Mouse (Mus musculus) frontal cortex, postnatal 36 days (tissue): ENCODE measurements around the gene Gdap1l1.
"Not testable (repeated sequence)": the region's sequence is repeated elsewhere in the genome, so short reads cannot be mapped to it uniquely, and the experiment has no call there.

Experiments
- DNase-seq, 2 experiments: peaks; one replicate each; pipeline ENCODE4 v3.0.0; 2022; ENCODE audit warnings: low spot score in 2 of 2

Gene Gdap1l1

DNA sequence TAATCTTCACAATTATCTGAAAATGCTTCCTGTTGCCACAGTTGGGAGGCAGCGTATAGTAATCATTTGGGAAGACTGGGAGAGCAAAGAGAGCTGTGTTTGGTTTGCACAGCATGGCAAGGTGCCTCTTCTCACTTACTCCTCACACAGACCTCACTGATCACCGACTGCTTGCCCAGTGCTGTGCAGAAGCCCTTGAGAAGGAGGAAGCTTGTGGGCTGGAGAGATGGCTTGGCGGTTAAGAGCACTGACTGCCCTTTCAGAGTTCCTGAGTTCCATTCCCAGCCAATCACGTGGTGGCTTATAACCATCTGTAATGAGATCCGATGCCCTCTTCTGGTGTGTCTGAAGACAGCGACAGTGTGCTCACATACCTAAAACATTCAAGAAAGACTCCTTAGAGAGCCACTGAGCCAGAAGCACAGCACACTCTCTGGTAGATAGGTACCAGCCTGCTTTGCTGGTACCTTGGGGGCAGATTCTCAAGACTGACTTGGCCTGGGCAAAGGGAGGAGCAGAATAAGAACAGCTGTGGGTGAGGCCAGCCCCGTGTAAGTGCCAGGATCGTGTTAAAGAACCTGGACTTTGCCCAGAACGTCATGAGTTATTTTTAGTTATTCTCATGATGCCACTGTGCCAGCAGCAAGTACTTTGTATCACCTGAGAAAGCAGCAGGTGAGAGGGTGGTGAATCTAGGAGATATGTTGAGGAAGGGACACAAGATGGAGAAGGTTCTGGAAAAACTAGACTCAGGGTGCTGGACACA is 15.2 kb upstream of the Gdap1l1 start:
- no peak for DNase-seq

DNA sequence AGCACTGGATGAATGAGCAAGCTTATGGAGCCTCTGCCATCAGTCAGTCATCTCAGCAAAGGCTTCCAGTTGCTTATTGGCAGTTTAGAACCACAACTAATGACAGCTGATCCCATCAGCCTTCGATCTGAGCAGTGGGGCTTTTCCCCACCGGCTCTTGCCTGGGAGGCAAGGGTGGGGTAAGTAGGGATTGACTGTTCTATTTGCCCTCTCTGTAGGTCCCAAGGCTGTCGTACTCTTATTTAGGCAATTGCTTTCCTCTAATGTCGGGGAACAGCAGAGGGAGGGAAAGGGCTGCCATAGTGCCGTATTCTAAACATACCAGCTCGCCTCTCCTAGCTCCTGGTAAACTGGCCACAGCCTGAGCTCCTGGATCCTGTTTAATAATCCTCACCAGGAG is 13.7 kb upstream of the Gdap1l1 start, which contains the start of gene Oser1:
Gene Oser1, minus strand, starts transcription at position 101 of the 400 bp plus-strand sequence.
- no peak for DNase-seq

DNA sequence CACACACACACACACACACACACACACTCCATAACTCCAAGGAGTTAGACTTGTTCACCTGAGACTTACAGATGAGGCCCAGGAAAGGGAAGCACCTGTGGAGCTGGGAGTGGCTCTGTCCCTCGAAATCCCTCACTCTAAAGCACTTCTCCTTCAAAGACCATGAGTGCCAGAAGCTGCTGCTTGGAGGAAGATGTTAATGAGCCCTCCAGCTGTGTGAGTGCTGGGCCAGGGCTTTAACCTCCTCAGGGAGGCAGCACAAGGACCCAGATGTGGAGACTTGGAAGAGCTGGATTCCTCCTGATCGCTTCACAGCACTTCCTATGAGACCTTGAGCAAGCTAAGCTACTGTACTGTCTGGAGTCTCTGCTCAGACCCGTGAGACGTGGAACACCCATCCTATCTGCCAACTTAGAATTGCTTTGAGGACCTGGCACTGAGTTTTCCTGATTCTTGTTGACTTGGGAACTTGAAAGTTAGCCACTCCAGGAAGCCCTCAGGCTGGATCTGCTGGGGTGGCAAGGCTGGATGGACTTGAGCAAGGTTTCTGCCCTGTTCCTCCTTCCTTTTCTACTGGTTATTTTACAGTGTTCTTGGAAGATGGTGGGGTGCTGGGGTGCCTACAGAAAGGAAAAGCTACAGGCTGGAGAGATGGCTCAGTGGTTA is 9.8 kb upstream of the Gdap1l1 start:
- DNase-seq: no peak

DNA sequence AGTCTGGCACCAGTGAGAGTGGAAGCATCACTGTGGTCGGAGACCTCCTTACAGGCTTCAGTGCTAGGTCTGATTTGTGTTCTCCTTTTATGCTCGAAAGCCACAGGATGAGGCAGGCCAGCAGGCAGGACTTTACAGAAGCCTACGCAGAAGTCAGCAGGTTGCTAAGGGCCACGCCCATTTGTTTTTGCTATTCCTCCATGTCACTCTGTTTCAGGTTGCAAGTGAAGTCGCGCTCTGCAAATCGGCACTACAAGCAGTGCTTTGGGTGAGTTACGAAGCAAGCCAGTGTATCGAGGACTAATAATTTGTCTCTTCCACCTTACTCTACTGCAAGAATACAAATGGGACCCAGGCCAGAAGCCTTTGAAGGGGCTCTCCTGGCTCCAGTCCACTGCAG is 7.0 kb upstream of the Gdap1l1 start:
- no peak for DNase-seq

DNA sequence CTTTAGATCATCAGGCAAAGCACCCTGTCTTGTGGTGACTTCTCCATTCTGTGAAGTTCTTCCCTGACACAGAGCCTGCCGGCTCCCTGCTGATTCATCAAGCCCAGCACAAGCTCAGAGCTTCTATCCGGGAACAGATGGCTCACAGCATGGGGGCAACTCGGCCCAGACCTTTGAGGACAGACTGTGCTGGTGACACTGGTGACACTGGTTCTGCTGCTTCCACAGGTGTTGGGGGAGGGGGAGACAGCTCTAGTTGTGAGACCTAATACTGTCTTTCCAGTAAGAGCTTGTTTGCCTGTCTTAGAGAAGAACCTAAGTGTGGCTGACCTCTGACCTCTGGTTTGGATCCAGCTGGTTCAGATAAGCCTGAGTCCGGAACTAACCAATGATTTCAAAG is 4.3 kb upstream of the Gdap1l1 start:
- no peak for DNase-seq

DNA sequence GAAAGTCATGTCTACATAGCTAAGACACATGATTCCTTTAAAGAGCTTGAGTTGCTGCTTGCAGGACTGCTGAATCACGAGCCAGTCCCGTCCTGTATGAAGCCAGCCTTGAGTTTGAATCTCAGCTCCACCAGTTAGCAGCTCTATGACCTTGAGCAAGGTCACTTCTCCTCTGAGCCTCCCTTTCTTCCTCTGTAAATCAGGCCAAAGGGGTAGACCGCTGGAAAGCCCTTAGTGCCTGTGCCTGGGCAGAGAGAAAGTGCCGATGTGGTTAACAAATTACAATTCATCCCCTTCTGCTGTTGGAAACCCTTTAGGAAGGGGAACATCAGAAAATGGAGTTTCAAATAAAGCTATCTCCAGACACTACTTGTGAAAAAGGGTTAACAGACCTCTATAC is 476 bp upstream of the Gdap1l1 start:
- DNase-seq: no peak

DNA sequence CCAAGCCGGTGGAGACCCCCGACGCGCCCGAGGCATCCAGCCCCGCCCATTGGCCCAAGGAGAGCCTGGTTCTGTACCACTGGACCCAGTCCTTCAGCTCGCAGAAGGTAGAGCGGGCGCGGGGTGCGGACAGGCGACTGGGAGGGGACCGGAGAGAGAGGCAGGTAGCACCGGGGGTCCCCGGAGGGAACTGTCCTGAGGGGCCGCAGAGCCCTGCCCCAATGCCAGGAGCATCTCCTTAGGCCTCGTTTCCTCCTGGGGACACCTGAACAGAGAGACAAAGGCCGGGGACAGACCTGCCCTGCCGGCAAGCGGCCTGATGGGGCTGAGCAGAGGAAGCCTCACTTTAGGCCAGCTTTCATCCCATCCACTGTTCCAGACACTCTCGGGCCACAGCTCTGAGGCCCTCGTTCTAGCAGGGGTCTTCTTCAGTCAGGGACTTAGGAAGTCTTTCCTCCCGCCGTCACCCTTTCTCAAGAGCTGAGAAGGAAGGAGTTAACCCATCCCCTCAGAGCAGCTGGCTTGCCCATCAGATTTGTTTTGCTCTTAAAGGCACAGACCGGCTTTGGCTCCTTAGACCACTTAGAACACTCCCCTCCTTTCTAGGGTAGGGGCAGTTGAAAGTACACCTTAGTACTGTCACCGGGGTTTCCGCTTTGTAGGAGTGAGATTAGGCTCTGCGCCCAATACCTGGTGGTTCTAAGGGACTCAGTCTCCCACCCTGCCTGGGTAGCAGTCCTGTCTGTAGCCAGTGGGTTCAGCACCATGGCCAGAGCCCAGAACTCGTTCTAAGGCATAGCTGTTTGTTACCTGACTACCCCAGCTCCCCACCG is 559 bp downstream of the Gdap1l1 start:
- no peak for DNase-seq

DNA sequence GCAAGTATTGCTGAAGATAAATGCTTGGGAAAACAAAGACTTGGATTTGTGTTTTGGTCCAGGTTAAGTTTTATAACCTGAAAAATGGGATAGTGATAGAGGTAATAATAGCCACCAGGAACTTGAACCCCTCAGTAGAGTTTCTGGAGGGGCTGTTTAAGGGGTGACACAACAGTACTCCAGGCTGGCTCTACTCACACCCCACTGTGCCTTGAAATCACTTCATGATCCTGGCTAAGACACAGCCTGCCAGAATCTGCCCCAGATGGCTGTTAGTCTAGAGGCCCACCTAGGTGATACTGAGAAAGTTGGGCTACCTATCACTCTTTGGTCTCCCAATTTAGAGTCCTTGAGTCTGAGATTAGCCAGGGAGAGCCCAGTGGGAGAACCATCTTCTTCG is 1.2 kb downstream of the Gdap1l1 start:
- DNase-seq: no peak

DNA sequence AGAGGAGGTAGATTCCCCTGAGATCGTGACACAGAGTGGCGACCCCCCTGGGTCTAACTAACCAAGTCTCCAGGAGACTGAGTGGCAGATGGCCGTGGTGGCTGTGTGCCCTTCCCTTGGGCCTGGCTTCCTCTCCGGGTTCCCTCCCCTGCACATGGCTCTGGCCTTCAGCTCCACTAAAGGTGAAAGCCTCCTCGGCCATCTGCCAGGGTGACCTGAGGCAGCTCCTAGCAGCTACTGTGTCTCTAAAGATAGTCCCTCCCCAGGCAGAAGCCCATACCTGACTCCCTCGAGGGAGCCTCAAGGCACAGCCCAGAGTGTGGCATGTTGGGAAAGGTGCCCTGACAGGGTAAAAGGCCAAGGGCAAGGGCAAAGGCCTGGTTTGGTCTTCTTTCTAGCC is 5.3 kb downstream of the Gdap1l1 start:
- no peak for DNase-seq

DNA sequence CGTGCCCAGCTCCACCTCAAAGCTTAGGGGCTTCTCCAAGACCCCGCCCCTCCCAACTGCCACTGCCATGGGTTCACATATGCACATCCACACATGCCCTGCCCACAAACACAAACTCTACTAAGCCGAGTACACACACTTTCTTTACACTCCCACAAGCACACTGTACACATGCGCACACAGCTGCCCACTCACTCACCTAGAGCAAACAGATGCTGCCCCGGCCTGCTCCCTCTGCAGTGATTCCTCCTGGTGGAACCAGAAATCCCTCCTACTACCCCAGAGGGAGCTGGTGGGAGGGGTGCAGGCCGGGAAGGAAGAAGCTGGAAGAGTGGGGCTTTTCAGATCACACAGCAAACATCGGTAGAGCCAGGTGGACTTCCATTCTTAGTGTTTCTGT is 5.7 kb downstream of the Gdap1l1 start:
- DNase-seq: no peak

DNA sequence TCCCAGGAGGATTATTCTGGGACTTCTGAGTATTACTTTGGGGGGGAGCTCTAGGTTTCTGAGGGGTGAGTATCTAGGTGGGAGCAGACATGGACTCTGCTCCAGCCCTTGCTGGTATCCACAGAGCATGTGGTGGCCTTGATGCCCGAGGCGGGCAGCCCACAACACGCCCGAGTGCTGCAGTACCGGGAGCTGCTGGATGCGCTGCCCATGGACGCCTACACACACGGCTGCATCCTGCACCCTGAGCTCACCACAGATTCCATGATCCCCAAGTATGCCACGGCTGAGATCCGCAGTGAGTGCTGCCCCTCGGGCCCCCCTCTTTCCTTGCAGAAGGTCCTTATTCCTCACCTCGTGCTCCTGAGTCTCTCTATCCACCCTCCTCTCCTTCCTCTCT is 9.1 kb downstream of the Gdap1l1 start:
- no peak for DNase-seq

DNA sequence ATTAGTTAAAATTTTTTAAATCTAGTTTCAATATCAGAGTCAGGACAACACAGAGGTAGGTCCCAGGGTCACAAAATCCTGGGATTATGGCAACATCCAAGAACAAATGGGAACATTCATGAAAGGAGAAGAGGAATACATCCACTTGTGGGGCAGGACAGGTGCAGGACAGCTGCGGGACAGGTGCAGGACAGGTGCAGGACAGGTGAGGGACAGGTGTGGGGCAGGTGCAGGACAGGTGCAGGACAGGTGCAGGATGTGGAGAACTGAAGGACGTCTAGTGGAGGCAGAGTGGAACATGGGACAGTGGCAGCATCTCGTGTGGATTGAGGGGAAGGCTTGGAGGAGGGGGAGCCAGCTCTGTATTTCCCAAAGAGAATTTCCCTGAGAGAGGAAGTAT is 11.0 kb downstream of the Gdap1l1 start:
- DNase-seq: no peak

DNA sequence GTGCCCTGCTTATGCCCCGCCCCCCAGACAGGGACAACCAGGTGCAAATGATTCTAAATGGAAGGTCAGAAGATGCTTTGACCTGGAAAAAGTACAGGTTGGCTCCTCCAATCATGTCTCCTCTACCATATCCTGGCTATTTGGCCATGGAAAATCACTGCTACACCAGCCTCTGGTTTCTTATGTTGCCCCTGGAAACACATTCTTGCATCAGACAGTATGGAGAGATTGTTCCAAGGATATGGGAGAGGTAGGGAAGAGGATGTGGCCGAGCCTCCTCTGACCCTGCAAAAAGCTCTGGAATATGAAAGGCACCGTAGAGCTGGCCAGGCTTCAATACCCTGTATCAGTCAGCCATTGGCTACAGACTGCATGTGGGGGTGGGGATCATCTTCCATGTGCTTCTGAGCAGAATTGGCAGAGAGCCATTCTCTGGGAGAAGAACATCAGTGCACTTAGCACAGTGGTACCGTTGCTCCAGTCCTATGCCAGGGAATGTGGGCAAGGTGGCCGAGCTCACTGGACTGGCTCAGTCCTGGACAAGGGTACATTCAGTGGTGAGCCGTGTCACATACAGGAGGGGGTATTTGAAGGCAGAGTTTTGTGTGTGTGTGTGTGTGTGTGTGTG is 12.5 kb downstream of the Gdap1l1 start:
- peak in 1 of 2 experiments; percentile 60 for DNase-seq

DNA sequence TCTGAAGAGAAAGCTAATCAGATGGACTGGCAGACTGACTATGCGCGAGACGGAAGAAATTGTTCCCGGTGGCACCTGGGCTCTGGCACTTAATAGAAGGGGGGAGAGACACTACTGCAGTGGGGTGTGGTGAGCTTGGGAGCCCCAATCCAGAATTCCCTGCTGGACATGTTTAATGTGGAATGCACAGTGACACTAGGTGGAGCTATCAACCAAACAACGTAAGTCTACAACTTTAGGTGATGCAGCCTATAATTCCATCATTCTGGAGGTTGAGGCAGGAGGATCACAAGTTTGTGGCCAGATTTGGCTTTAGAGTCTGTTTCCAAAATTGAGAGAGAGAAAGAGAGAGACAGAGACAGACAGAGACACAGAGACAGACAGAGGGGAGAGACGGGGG is 14.5 kb downstream of the Gdap1l1 start:
- DNase-seq: no peak

DNA sequence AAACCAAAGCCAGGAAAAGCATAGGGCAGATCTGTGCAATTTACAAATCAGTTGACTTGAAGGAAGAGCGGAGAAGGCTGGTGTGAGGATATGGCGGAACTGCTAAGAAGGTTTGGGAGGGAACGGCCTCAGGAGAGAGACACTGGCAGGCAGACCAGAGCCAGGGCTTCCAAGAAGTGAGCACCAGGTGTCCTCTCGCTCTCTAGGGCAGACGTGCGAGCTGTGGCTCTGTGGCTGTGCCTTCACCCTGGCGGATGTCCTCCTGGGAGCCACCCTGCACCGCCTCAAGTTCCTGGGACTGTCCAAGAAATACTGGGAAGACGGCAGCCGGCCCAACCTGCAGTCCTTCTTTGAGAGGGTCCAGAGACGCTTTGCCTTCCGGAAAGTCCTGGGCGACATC is 15.1 kb downstream of the Gdap1l1 start:
- no peak for DNase-seq

DNA sequence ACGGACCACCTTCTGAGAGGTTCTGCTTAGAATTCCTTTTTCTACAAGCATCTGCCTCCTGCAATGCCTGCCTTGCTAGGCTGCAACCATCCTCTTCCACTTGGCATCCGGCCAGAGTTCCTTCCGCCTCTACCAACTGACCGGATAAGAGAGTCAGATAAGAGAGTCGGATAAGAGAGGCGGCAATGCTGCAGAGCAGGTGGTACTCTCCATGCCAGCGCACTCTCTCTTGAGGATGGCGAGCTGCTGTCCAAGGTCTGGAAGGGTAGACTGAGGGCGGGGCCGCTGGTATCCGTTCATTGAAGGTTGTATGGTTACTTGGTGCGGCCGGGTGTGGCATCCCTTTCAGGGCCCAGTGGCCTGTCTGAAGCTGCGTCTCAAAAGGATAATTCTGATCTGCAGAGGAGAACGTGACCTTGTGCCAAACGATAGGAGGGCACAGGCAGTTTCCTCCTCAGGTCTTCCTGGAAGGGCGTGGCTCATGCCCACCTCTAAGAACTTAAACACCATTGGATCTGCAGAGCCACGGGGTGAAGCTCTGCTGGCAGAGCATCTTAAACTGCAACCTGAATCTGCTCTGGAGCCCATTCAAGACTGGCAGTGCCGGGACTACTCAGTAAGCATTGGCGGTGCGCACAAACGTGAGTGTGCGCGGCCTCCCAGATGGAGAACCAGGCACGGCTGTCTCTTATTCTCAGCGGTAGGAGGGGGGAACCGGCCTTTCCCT is 20.4 kb downstream of the Gdap1l1 start:
- no peak for DNase-seq

DNA sequence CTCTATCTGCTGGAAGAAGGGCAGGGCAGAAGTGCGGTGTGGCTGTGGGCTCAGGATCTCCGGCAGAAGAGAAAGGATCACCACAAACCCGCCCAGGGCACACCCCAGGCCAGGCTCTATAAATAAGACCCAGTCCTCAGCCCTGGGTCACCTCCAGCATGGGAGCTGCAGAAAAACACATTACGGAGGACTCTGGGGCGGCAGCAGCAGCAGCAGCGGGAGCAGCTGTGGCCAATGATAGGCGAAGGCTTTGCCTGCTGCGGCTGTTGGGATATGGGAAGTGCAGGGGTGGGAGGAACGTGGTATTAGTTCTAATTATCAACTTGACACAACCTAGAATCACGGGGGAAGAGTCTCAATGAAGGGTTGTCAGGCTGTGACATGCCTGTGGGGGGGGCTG is 21.1 kb downstream of the Gdap1l1 start:
- DNase-seq: no peak

DNA sequence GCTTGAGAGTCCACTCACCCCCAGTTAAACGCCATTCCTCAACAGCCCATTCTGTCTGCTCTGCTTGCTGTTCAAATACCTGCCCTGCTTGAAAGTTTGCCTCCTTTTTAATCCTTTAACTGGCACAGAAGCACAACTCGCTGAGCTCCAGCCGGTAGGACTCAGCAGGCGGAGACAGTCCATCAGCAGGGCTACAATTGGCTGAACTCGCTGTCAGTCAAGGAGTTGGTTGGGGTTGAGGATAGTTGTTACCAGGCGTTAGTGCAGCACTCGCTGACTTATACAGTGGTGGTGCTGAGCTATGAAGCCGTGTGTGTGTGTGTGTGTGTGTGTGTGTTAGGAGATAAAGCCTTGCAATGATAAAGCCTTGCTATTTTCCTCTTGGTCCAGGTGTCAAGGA is 22.3 kb downstream of the Gdap1l1 start:
- no peak for DNase-seq

DNA sequence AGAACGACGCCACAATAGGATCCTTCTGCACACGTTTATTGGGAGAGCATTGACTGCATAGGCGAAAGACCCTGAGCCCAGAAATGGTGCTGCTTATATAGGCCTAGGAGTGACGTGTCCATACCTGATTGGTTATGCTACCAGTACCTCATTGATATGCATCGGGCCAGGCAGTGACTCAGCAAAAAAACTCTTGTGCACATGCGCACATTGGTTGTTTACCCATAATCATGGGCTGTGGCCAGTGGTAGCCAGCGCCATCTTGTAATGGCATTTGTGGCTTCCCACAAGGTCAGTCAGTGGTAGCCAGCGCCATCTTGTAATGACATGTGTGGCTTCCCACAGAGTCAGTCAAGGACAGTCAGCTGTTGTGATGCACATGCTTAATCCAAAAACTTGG is 23.0 kb downstream of the Gdap1l1 start:
- not testable (repeated sequence) for DNase-seq

DNA sequence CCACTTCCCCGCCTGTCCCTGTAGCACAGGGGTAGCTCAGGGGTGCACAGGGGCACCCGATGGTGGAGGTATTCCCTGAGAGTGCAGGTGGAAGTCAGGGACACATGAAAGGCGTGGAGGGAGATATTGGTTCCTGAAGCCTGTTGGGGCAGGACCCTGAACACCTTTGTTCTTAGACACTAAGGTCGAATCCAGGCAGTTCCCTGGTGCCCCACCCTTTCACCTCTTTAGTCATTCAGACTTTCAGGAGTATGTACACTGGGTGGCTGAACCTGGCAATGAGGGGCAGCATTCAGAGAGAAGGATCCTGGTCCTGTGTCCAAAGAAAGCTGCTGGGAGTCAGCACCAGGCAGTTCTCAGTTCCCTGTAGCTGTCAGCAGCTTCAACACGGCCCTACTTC is 24.1 kb downstream of the Gdap1l1 start:
- DNase-seq: no peak

DNA sequence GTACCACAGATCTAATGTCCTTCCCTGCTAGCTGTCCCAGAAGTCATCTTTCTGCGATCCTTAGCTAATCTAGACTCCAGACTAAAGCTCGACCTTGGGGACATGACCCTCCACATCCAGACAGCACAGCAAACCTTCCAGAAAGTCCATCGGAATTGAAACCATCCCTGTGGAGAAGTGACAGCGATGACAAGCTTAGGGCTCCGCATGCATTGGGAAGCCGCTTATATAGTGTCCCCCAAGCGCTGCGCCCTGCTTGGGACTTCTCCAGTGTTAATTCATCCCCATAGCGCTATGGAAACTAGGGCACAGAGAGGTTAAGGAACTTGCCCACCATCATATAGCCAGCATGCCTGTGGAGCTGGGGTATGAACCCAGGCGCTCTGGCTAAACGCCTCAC is 24.5 kb downstream of the Gdap1l1 start:
- DNase-seq: no peak
